Mouse (Mus musculus) liver, embryonic 14.5 days (tissue): ENCODE measurements around the gene Fam168a.
A peak's percentile ranks its signal among the peaks of the same experiment; 100 is the strongest.

Experiments used
- CTCF ChIP-seq: IDR thresholded peaks from 2 replicates; pipeline ENCODE4 v1.5.1; 2016; ENCODE audit warnings: antibody characterized with exemption, low read depth, control low read depth
- EP300 ChIP-seq: IDR thresholded peaks from 2 replicates; pipeline ENCODE4 v1.6.1; 2016; ENCODE audit warnings: antibody characterized with exemption, low read depth

GRCm38 (mm10) chr7:100663190-100663589 is 43.2 kb upstream of the Fam168a start:
- TF ChIP-seq CTCF (peak; percentile 97), EP300 (no peak)
